Mouse (Mus musculus): ENCODE results near the gene Pfkl.

GRCm38 (mm10) chr10:78028129-78028528 lies 18.2 kb upstream of the Pfkl start:
- TF ChIP-seq CTCF (IDR thresholded peaks at IDR 0.05; ENCODE audit: insufficient read depth, low read depth, low read length), result 0 out of 2 replicates have a peak, but pooled peaks have one; percentile 39
- TF ChIP-seq POLR2A (IDR thresholded peaks at IDR 0.05; ENCODE audit: insufficient read depth, low read depth, low read length), result no peak

Data from olfactory bulb, adult 2 months (tissue).